Mouse (Mus musculus) monocyte, adult 2 months (primary cell): ENCODE data around the gene Pde4a.
"Not testable (repeated sequence)": the region's sequence is repeated elsewhere in the genome, so short reads cannot be mapped to it uniquely, and the experiment has no call there.

Experiments used
- DNase-seq, 2 experiments: peaks; one replicate each; pipeline ENCODE4 v3.0.0; 2022; ENCODE audit warnings: low spot score in 2 of 2, low read depth in 1 of 2

Gene Pde4a

GRCm38 (mm10) chr9:21216050-21216841, 50.7 kb downstream of the Pde4a start:
- no peak for DNase-seq

GRCm38 (mm10) chr9:21219820-21220219, 54.3 kb downstream of the Pde4a start:
- no peak for DNase-seq

- DNase-seq = peak; percentile 76 to 81
These were observed 55.2 kb downstream of the Pde4a start for GRCm38 (mm10) chr9:21220490-21221382.

GRCm38 (mm10) chr9:21221383-21221929, 55.9 kb downstream of the Pde4a start:
- no peak for DNase-seq

- DNase-seq = not testable (repeated sequence)
These were observed 58.0 kb downstream of the Pde4a start for GRCm38 (mm10) chr9:21223490-21223889.

- DNase-seq = no peak
These were observed 58.4 kb downstream of the Pde4a start for GRCm38 (mm10) chr9:21223906-21224305.

- DNase-seq = no peak
These were observed 59.3 kb downstream of the Pde4a start for GRCm38 (mm10) chr9:21224576-21225414.

- DNase-seq = no peak
These were observed 59.9 kb downstream of the Pde4a start for GRCm38 (mm10) chr9:21225415-21225758.

GRCm38 (mm10) chr9:21227342-21227741, 61.8 kb downstream of the Pde4a start:
- DNase-seq = no peak

- no peak for DNase-seq
These were observed 66.0 kb downstream of the Pde4a start for GRCm38 (mm10) chr9:21231551-21231950.

- no peak for DNase-seq
These were observed 67.4 kb downstream of the Pde4a start for GRCm38 (mm10) chr9:21232867-21233266.

GRCm38 (mm10) chr9:21233366-21233765, 67.9 kb downstream of the Pde4a start:
- DNase-seq = no peak

GRCm38 (mm10) chr9:21233805-21234204, 68.3 kb downstream of the Pde4a start:
- DNase-seq = no peak

GRCm38 (mm10) chr9:21235341-21235740, 69.8 kb downstream of the Pde4a start:
- no peak for DNase-seq

- DNase-seq = no peak
These were observed 71.5 kb downstream of the Pde4a start for GRCm38 (mm10) chr9:21236991-21237367.

- peak in 1 of 2 experiments; percentile 26 for DNase-seq
These were observed 72.0 kb downstream of the Pde4a start for GRCm38 (mm10) chr9:21237368-21238003.

GRCm38 (mm10) chr9:21238004-21238732, 72.7 kb downstream of the Pde4a start:
- no peak for DNase-seq

- DNase-seq = peak in 1 of 2 experiments; percentile 59
These were observed 73.4 kb downstream of the Pde4a start, which contains the start of gene Keap1 for GRCm38 (mm10) chr9:21238733-21239464. Gene Keap1, minus strand, starts transcription at chr9:21239361.

GRCm38 (mm10) chr9:21239465-21239848, 73.9 kb downstream of the Pde4a start:
- DNase-seq = no peak
